Comparison of ENCODE assay signal across 8 mouse cellular contexts in genomic region chr7:45215673-45216441, GRCm38 (mm10). TPM values are rescaled to one million over a fixed set of nuclear protein-coding genes. Genes with fewer than 3 reads are reported as not detected.
DNase-seq lines count a peak whose midpoint lies in the region; ATAC-seq and TF ChIP-seq lines count a peak whose summit lies in the region.

Gene Tead2, plus strand, starts transcription at chr7:45215753.

- H3K36me3 ChIP-seq in heart, embryonic 13.5 days: peaks cover 39% of the 10 kb centered on the region
- H3K36me3 ChIP-seq in midbrain, embryonic 12.5 days: peaks cover 32% of the 10 kb centered on the region

- ATAC-seq in heart, embryonic 13.5 days (ENCODE audit: extremely low read depth, insufficient number of reproducible peaks, low FRiP score, low TSS enrichment): peak; percentile 35; the same call in 1 of the 2 replicates
- peak; percentile 73 for ATAC-seq in midbrain, embryonic 12.5 days (ENCODE audit: low FRiP score, low read depth)
- no peak for ATAC-seq in erythroid progenitor cell, adult 5-6 weeks (replicated peaks; ENCODE audit: low FRiP score, poor library complexity, severe bottlenecking)

- no peak for TF ChIP-seq CTCF in gastrocnemius, adult 2 months (IDR thresholded peaks at IDR 0.05)

- peaks cover 2% of the 10 kb centered on the region for H3K4me1 ChIP-seq in brown adipose tissue, adult 24 weeks (ENCODE audit: control insufficient read depth, insufficient read depth, insufficient read length, low read length)
- H3K4me1 ChIP-seq in heart, embryonic 13.5 days: peaks cover 45% of the 10 kb centered on the region
- peaks cover 36% of the 10 kb centered on the region for H3K4me1 ChIP-seq in midbrain, embryonic 12.5 days

- H3K9me3 ChIP-seq in heart, embryonic 13.5 days: no peaks in the 10 kb centered on the region
- no peaks in the 10 kb centered on the region for H3K9me3 ChIP-seq in midbrain, embryonic 12.5 days

- peak within 1 kb of the TSS; percentile 99 for H3K9ac ChIP-seq in heart, embryonic 13.5 days
- peak within 1 kb of the TSS; percentile 94 for H3K9ac ChIP-seq in midbrain, embryonic 12.5 days (replicated peaks)

- H3K27ac ChIP-seq in gastrocnemius, adult 2 months: peak within 1 kb of the TSS; percentile 76
- no peak within 1 kb of the TSS for H3K27ac ChIP-seq in brown adipose tissue, adult 24 weeks (replicated peaks; ENCODE audit: low read depth, low read length)
- H3K27ac ChIP-seq in heart, embryonic 13.5 days (replicated peaks): peak within 1 kb of the TSS; percentile 96
- peak within 1 kb of the TSS; percentile 94 for H3K27ac ChIP-seq in midbrain, embryonic 12.5 days (replicated peaks)

- peak within 1 kb of the TSS; percentile 79 for H3K4me3 ChIP-seq in gastrocnemius, adult 2 months
- H3K4me3 ChIP-seq in brown adipose tissue, adult 24 weeks (ENCODE audit: insufficient read depth, low read depth, low read length): peak within 1 kb of the TSS; percentile 83
- H3K4me3 ChIP-seq in heart, embryonic 13.5 days: peak within 1 kb of the TSS; percentile 90
- peak within 1 kb of the TSS; percentile 66 for H3K4me3 ChIP-seq in midbrain, embryonic 12.5 days

- peak; percentile 62 for DNase-seq in gastrocnemius, adult 2 months
- DNase-seq in gastrocnemius, adult 8-10 months (ENCODE audit: low spot score in 2 of 2): no peak
- DNase-seq in kidney, postnatal 4 days: peak; percentile 80 to 87
- no peak for DNase-seq in cerebellum, postnatal 36 days

- peak within 1 kb of the TSS; percentile 83 for H3K4me2 ChIP-seq in heart, embryonic 13.5 days
- peak within 1 kb of the TSS; percentile 81 for H3K4me2 ChIP-seq in midbrain, embryonic 12.5 days (replicated peaks)

- H3K27me3 ChIP-seq in heart, embryonic 13.5 days (replicated peaks): peaks cover 21% of the 10 kb centered on the region
- H3K27me3 ChIP-seq in midbrain, embryonic 12.5 days: peaks cover 27% of the 10 kb centered on the region

- intact Hi-C loops in gastrocnemius, adult 2 months (cut with DNase I): no loop called here

- 1% methylated on average over 55 of the region's 55 CpGs for WGBS in heart, embryonic 13.5 days
- WGBS in midbrain, embryonic 12.5 days: under 1% methylated on average over 55 of the region's 55 CpGs

RNA-seq across cellular contexts. Expression of gene Tead2, which starts in this region (rescaled TPM):
- total RNA-seq in gastrocnemius, adult 2 months (2021): 1 to 10 TPM; 2.6 to 4.1 TPM
- 1 to 10 TPM in 3 of 4 experiments, under 1 TPM in 1; 0.77 to 3.1 (median 1.7) TPM for total RNA-seq in gastrocnemius, adult 8-10 months (2022)
- polyA plus RNA-seq in brown adipose tissue, adult 24 weeks (2012; ENCODE audit: insufficient read depth, insufficient read length, missing spikeins): 3.2 and 4.9 TPM in 2 replicates
- polyA plus RNA-seq in heart, embryonic 13.5 days (2015; fragmentation: Nextera tagmentation; extraction: Ambion mirVana): 127 and 139 TPM in 2 replicates
- polyA plus RNA-seq in midbrain, embryonic 12.5 days (2016; fragmentation: Nextera tagmentation; extraction: Ambion mirVana): 237 and 248 TPM in 2 replicates
- total RNA-seq in erythroid progenitor cell, adult 5-6 weeks (2015; ENCODE audit: low replicate concordance): not detected in 2 replicates
- not detected in 2 replicates for total RNA-seq in erythroid progenitor cell, adult 5-6 weeks (2017; ENCODE audit: low replicate concordance)

Comparison
In these comparisons a context has a peak if more than half of its experiments do, and no peak if none do; other contexts are left out.
1. RNA of gene Tead2 (polyA plus RNA-seq): 237 to 248 TPM in midbrain, embryonic 12.5 days and 127 to 139 TPM in heart, embryonic 13.5 days; 3.2 to 4.9 TPM in brown adipose tissue, adult 24 weeks; every median in the first group is over 10 times any median in the second.
2. DNase-seq: peak in gastrocnemius, adult 2 months (single experiment) and kidney, postnatal 4 days (2 of 2); none in gastrocnemius, adult 8-10 months (0 of 2) and cerebellum, postnatal 36 days (0 of 2).
3. Peak in every context shown above with its lines, with median percentiles within 50 percentile points of each other: H3K4me3 ChIP-seq.